Mouse (Mus musculus): ENCODE data around the gene Gsx2.

The Gsx2 gene

DNA sequence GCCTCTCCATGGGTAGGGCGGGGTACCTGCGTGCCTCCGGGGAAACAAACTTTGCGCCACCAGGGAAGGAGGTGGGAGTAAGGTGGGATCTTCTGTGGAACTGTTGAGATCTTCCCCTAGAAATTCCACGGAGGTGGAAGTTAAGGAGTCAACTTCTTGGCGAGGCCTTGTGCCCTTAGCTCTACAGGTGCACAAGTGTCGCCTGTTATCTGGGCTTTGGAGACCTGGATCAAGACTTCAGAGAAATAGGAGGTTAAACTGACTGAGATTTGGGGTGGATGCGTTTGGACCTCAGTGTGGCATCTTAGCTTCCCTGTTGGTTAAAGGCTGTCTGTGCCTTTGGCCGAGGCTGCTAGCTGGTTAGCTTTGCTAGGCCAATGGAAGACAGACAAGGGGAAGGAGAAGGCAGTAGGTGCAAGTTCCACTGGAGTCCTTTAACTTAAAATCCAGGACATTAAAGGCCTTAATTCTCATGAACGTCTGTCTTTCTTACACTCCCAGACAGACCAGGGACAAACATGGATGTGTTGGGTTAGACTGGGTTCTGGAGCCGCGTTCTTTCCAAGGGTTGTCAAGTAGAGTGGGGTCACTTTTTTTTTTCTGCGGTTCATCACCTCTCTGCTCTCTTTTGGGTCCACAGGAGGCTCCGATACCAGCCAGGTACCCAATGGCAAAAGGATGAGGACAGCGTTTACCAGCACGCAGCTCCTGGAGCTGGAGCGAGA is 1.1 kb downstream of the Gsx2 start:
- no peak for DNase-seq (ENCODE audit: low read depth, low spot score)

DNA sequence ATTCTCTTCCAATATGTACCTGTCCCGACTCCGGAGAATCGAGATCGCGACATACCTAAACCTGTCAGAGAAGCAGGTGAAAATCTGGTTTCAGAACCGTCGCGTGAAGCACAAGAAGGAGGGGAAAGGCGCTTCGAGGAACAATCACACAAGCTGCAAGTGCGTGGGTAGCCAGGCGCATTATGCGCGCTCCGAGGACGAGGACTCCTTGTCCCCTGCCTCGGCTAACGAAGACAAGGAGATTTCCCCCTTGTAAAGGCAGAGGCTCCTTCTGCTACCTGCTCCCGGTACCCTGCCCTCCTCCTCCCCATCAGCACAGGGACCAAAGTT is 1.6 kb downstream of the Gsx2 start:
- DNase-seq (ENCODE audit: low read depth, low spot score): no peak

DNA sequence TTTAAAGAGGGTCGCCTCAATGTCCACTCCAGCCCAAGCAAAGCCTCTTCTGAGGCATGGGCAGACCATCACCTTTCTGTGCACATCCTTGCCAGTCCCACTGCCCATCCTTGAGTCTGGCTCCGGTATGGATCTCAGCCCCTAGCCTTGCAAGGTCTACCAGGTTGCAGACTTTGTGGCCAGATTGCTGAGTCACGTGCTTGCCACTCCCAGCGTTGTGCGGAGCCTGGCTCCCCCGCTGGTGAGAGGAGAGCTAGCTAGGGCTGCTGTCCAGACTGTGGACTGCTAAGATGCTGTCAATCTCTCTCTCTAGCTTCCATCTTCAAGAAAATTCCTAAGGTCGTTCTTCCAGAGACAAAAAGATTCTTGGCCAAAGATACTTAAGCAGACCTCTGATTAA is 4.2 kb downstream of the Gsx2 start:
- DNase-seq (ENCODE audit: low read depth, low spot score): no peak

DNA sequence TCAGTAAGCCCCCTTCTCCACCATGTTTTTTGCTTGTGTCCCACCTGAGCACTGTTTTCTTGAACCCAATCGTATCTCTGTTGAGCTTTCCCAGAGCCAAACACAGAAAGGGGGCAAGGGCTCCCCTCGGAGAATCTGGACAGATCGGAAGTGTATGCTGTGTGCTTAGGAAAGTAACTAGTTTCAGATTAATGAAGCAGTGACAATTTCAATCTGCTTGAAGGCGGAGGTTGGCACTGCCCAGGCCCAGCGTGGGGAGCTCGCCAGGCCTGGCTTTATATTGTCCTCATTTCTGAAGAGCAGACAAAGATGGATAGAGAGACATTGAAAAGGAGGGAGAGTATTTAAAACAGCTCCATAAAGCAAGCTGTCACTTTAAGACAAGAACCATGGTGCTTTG is 7.0 kb downstream of the Gsx2 start:
- DNase-seq (ENCODE audit: low read depth, low spot score): no peak

DNA sequence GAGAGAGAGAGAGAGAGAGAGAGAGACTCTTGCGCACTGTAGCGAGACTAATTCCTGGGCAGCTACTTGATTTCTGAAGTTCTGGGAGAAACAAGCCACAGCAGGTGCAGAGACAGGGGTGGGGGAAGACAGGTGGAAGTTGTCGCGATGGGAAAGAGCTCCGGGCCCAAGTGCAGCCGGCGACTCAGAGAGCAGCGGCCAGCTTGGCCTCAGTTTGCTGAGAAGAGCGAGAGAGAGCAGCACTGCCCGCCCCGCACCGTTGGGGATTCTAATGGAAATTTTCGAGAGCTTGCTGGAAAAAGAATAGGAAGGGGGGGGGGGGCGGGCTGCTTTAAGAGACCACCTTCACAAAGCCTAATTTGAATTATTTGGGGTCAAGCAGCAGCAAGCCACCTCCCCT is 7.7 kb downstream of the Gsx2 start:
- no peak for DNase-seq (ENCODE audit: low read depth, low spot score)

DNA sequence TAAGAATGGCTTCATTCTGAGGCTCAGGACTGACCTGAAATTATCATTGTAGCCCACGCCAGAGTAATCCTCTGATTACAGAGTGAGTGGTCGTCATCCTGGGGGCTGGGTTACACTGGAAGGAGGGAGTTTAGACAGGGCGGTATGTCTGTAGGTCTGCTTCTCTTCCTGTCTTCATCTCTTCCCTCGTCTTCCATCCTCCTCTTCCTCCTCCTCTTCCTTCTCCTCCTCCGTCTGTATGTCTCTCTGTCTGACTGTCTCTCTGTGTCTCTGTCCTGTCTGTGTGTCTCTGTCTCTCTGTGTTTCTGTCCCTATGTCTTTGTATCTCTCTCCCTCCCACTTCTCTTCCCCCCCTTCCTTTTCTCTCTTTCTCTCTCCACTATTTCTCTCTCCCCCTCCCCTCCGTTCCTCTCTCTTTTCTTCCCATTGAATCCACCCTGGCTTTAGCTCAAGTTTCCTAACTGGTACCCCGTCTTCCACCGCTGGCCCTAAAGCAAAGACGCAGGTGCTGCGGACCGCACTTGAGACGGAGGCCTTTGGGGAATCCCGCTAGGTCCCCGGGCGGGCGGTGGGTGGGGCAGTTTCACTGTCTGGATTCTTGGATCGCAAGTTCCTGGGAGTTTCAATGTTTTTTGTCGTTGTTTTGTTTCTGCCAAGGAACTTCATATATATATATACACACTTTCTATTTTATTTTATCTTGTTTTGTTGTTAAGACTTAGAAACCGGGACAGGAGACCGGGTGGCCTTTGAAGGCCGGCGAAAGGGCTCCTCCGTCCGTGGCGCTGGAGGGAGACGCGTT is 8.4 kb downstream of the Gsx2 start:
- no peak for DNase-seq (ENCODE audit: low read depth, low spot score)

DNA sequence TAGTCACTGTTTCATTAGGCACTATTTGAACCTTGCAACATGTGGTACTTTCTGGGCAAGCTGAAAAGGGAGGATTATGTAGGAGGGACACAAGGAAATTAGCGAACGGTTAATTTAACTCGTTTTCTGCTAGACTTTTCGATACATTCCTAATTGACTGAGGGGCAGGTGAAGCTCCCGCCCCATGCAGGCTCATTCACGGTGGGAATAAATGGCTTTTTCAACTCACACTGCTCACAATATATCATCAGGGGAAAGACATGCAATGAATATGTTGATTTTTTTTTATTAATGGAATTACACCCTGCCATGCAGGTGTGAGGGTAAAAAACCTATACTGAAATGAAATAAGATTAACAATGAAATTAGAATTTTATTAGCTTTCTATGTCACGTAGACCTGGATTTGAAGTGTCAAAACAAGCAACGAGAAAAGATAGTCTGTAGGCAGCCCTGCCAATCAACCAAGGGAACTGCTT is 9.0 kb downstream of the Gsx2 start:
- no peak for DNase-seq (ENCODE audit: low read depth, low spot score)

DNA sequence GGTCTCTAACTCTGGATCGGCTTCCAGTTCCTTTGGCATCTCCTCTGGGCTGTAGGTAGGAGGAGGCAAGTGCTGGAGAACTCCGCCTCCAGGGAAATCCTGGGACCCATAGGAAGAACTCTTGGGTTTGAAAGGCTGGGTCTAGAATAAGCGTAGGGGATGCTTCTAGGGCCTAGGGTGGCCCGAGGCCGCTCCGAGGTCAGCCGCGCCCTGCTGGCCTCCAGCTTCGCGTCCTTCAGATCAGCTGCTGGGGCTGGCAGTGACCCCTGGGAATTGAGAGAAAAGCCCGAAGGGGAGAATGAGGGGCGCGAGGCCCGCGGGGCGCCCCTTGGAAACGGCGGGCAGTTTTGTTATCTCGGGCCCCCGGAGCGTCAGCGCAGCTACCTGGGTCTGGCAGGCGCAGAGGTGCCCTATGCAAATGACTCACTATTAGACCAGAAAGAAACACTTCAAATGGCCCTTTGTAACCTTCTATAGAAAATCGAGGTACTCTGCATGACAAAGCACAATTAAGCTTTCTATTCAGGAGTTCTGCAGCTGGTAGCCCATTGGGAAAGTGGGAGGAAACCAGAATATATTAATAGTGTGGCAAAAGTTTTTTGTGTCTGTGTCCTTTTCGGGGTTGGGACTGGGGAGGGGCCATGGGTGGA is 9.6 kb downstream of the Gsx2 start:
- no peak for DNase-seq (ENCODE audit: low read depth, low spot score)

DNA sequence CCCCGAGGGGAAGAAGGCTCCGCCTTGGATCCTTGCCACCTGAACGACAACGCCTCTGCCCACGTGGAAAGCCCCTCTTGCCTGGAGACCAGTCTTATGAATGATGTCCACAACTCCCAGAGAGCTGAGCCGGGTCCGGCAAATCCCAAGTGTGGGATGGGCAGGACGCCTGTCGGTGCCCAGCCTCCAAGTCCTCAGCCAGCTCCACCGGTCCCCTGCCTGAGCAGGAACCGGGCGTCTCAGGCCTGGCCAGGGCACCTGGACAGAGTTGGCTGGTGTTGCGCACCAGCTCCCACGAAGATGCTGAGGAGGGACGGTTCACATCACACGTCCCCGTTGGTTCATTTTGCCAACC is 10.1 kb downstream of the Gsx2 start:
- no peak for DNase-seq (ENCODE audit: low read depth, low spot score)

DNA sequence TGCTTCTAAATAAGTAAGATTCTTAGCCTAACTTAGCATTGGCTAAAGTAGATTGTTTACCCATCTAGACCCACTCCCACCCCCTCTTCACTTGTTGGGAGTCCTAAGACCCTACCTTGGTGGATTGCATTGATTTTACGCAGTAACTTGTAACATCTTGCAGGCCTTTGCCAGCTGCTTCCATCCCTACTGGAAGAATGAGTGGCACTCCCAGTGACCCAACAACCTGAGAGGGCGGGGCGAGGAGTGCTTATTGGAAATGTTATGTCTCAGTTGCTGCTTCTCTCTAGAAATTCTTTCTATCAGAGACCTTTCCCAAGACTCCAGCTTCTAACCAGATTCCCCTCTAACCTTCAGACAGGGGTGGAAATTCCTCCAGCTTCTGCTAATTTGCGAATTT is 10.5 kb downstream of the Gsx2 start:
- no peak for DNase-seq (ENCODE audit: low read depth, low spot score)

DNA sequence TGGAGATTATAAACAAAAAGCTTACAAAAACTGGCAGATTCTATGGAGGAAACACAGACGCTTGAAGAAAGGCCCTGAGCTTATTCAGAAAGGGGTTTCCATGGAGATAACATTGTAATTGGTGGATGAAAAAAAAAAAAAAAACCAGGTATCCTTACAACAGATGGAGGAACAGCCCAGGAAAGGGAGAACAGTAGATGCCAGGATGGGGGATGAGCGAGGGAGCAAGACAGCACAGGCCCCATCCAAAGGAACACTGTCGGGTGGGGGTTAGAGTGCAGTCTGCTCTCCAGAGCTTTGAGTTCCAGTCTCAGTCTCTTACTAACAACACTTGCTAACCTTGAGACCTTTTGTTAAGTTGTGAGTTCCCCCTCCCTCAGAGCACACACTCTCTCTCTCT is 31.1 kb downstream of the Gsx2 start:
- DNase-seq (ENCODE audit: low read depth, low spot score): no peak

DNA sequence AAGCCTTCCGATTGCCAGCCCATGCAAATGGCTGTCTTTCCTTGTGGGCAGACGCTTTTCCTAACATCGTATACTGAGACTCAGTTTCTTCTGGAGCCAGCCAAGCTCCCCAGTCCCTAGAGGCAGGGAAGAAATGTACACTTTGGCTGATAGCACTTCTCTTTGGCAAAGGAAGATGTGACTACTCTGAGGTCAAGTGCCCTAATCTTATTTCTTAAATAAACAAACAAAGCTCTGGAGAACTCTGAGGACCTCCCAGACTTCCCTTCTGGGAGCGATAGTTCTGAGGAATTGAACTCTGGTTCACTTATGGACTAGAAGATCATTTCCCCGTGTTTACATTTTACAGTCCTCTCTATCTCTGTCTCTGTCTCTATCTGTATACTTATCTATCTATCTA is 34.0 kb downstream of the Gsx2 start:
- DNase-seq (ENCODE audit: low read depth, low spot score): no peak

DNA sequence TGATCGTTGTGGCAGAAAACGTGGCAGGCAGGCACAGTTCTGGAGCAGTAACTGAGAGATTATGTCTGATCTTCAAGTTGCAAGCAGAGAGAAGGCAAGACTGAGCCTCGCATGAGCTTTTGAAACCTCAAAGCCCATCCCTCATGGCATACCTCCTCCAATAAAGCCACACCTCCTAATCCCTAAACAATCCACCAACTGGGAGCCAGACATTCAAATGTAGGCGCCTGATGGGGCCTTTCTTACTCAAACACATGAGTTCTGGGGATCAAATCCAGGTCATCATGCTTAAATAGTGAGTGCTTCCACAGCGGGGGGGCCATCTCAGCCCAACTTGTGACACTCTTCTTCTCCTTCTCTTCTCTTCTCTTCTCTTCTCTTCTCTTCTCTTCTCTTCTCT is 36.4 kb downstream of the Gsx2 start:
- no peak for DNase-seq (ENCODE audit: low read depth, low spot score)

DNA sequence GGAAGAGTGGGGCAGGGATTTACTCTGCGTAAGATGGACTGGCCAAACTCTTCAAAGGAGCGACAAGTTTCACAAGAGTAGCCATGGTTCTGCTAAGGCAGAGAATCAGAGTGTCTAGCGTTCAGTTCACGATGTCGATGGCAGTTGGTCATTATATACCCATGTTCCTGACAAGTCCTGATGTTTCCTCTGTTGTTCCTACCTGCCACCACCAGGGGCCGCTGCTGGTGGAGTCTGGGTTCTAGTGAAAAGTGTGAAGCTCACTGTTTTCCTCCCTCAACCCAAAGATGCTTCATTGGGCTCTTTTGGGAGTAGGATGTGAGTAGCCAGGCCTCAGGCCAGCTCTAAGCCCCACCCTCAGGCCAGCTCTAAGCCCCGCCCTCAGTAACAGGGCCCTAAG is 43.4 kb downstream of the Gsx2 start:
- no peak for DNase-seq (ENCODE audit: low read depth, low spot score)

DNA sequence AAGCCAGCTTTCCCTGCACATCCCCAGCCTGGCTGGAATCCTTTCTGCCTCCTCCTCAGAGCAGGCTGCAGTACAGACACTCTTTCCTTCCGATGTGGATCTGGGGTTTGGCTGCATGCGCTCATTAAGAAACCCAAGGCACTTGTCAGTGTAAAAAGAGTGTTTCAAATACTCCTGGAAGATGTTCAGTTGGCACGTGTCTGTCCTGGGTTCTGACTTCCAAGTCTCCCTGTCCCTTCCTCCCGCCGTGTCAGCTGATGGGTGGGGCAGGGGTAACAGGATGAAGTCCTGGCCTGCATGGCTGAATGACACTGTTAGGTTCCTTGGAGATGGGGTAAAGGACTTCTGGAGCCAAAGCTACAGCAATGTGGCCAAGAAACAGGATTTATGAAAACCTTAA is 46.2 kb downstream of the Gsx2 start:
- DNase-seq (ENCODE audit: low read depth, low spot score): no peak

Measured in retina, adult 2 months (tissue).